Comparison of ENCODE assay signal across 28 mouse cellular contexts in the genomic region with DNA sequence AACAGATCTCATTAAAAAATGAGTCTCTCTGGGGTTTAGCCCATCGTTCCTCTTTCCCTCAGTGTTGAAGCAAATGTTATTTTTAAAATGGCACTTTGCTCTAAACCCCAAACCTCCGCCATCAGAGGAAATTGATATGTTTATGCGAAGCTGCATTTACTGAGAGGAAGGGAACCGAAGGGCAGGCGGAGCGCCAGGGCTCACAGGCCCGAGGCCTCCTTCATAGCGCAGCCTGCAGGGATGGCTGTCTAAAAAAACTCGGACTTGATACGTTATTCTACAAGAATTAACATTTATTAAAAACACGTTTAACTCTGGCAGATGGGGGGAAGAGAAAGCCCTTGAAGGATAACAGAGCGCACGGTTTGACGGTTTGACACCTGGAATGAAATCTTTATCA. TPM values are rescaled to one million over a fixed set of nuclear protein-coding genes. Genes with fewer than 3 reads are reported as not detected.
A peak's percentile ranks its signal among the peaks of the same experiment; 100 is the strongest.
DNase-seq lines count a peak whose midpoint lies in the region; ATAC-seq and TF ChIP-seq lines count a peak whose summit lies in the region.
"Had no signal": no experiment of that assay in that cellular context is flagged by ENCODE, and none has a peak within 500 bp of the region (broad histone marks: within the 10 kb centered on the region; RNA-seq: fewer than 3 reads in every experiment).

No protein-coding gene starts in this region.

- no peaks in the 10 kb centered on the region for H3K27me3 ChIP-seq in liver, adult 2 months (ENCODE audit: control insufficient read depth, insufficient read depth, low read length)
- H3K27me3 ChIP-seq in liver, embryonic 12.5 days (replicated peaks) = no peaks in the 10 kb centered on the region
- H3K27me3 ChIP-seq in MEL (ENCODE audit: control insufficient read depth in 1 of 2, insufficient read depth in 2 of 2, low read length in 2 of 2) = no peaks in the 10 kb centered on the region
- H3K27me3 ChIP-seq in intestine, embryonic 15.5 days (replicated peaks) = no peaks in the 10 kb centered on the region
- no peaks in the 10 kb centered on the region for H3K27me3 ChIP-seq in stomach, postnatal 0 days (ENCODE audit: control insufficient read depth, insufficient read depth, low read length)
- H3K27me3 ChIP-seq: embryonic facial prominence, embryonic 15.5 days; forebrain, embryonic 12.5 days; neural tube, embryonic 15.5 days had no signal

- no peak for TF ChIP-seq EP300 in MEL (IDR thresholded peaks at IDR 0.05; ENCODE audit: low read depth in 1 of 2, low read length in 2 of 2)
- TF ChIP-seq EP300 in stomach, postnatal 0 days (optimal IDR thresholded peaks at IDR 0.05) = no peak

- no peaks in the 10 kb centered on the region for H3K36me3 ChIP-seq in liver, adult 2 months (ENCODE audit: control insufficient read depth, insufficient read depth, low read length)
- no peaks in the 10 kb centered on the region for H3K36me3 ChIP-seq in liver, embryonic 12.5 days
- H3K36me3 ChIP-seq in MEL (ENCODE audit: control insufficient read depth in 1 of 2, insufficient read depth in 2 of 2, low read length in 2 of 2) = peaks cover 0 to 4% of the 10 kb centered on the region in 2 experiments; a peak in 2 of 4 replicates
- H3K36me3 ChIP-seq in intestine, embryonic 15.5 days = no peaks in the 10 kb centered on the region
- H3K36me3 ChIP-seq in stomach, postnatal 0 days (ENCODE audit: control insufficient read depth, insufficient read depth, low read length) = no peaks in the 10 kb centered on the region
- H3K36me3 ChIP-seq: embryonic facial prominence, embryonic 15.5 days; forebrain, embryonic 12.5 days; neural tube, embryonic 15.5 days had no signal

- no peak for TF ChIP-seq RAD21 in MEL (IDR thresholded peaks at IDR 0.05; ENCODE audit: low read depth, low read length)

- H3K4me1 ChIP-seq in liver, adult 2 months (ENCODE audit: control insufficient read depth, insufficient read depth, low read length) = peaks cover 22% of the 10 kb centered on the region
- H3K4me1 ChIP-seq in liver, embryonic 12.5 days = no peaks in the 10 kb centered on the region
- H3K4me1 ChIP-seq in MEL (ENCODE audit: control insufficient read depth in 1 of 2, insufficient read depth in 2 of 2, low read length in 2 of 2) = peaks cover 4 to 8% of the 10 kb centered on the region in 2 experiments
- no peaks in the 10 kb centered on the region for H3K4me1 ChIP-seq in intestine, embryonic 15.5 days (replicated peaks)
- H3K4me1 ChIP-seq in stomach, postnatal 0 days (replicated peaks; ENCODE audit: control insufficient read depth, insufficient read depth) = no peaks in the 10 kb centered on the region
- H3K4me1 ChIP-seq: embryonic facial prominence, embryonic 15.5 days; neural tube, embryonic 15.5 days had no signal

- H3K9ac ChIP-seq in liver, adult 2 months (ENCODE audit: low read depth, low read length) = no peak overlapping the region
- H3K9ac ChIP-seq in liver, embryonic 12.5 days = no peak overlapping the region
- no peak overlapping the region for H3K9ac ChIP-seq in MEL (ENCODE audit: control insufficient read depth, low read depth, low read length, poor library complexity, severe bottlenecking)
- no peak overlapping the region for H3K9ac ChIP-seq in intestine, embryonic 15.5 days
- H3K9ac ChIP-seq in stomach, postnatal 0 days (ENCODE audit: low read length) = no peak overlapping the region
- H3K9ac ChIP-seq: embryonic facial prominence, embryonic 15.5 days; forebrain, embryonic 12.5 days; forebrain, postnatal 0 days; neural tube, embryonic 15.5 days had no signal

- peak overlapping the region; percentile 9; the same call in 1 of the 2 replicates for H3K27ac ChIP-seq in liver, adult 2 months (replicated peaks; ENCODE audit: insufficient read depth, low read depth, low read length)
- no peak overlapping the region for H3K27ac ChIP-seq in liver, embryonic 12.5 days
- H3K27ac ChIP-seq in MEL (ENCODE audit: control insufficient read depth, low read depth, low read length) = no peak overlapping the region
- H3K27ac ChIP-seq in intestine, embryonic 15.5 days = peak overlapping the region; percentile 40; the same call in 1 of the 2 replicates
- H3K27ac ChIP-seq in stomach, postnatal 0 days (replicated peaks) = 0 out of 2 replicates have a peak overlapping the region, but pooled peaks have one; percentile 35
- H3K27ac ChIP-seq: embryonic facial prominence, embryonic 15.5 days; forebrain, embryonic 12.5 days; neural tube, embryonic 15.5 days had no signal

- peaks cover 20% of the 10 kb centered on the region; the same call in 1 of the 2 replicates for H3K79me2 ChIP-seq in liver, adult 2 months (ENCODE audit: control insufficient read depth, insufficient read depth, low read length)
- H3K79me2 ChIP-seq in MEL (ENCODE audit: control insufficient read depth, insufficient read depth, low read length, poor library complexity) = no peaks in the 10 kb centered on the region

- TF ChIP-seq CTCF in liver, adult 2 months (IDR thresholded peaks at IDR 0.05; ENCODE audit: low read depth, low read length) = no peak
- TF ChIP-seq CTCF in MEL (IDR thresholded peaks at IDR 0.05 in 2 of 3, conservative IDR thresholded peaks at IDR 0.05 in 1 of 3; ENCODE audit: control insufficient read depth in 1 of 3, insufficient read depth in 1 of 3, low read depth in 2 of 3, low read length in 3 of 3, poor library complexity in 1 of 3, severe bottlenecking in 1 of 3) = no peak
- TF ChIP-seq CTCF in stomach, postnatal 0 days (IDR thresholded peaks at IDR 0.05; ENCODE audit: low read depth) = no peak

- ATAC-seq in liver, embryonic 12.5 days = no peak
- ATAC-seq in intestine, embryonic 15.5 days = peak; percentile 28; the same call in 1 of the 2 replicates
- ATAC-seq in stomach, postnatal 0 days (ENCODE audit: low FRiP score, low TSS enrichment) = no peak
- ATAC-seq: forebrain, postnatal 0 days; hindbrain, embryonic 16.5 days had no signal

- no peak for TF ChIP-seq POLR2A in liver, adult 2 months (IDR thresholded peaks at IDR 0.05; ENCODE audit: extremely low read depth, insufficient read depth, low read length)
- TF ChIP-seq POLR2A in MEL (IDR thresholded peaks at IDR 0.05; ENCODE audit: control insufficient read depth in 1 of 2, insufficient read depth in 1 of 2, low read depth in 1 of 2, low read length in 2 of 2, poor library complexity in 1 of 2) = no peak

- DNase-seq in liver, adult 2 months (ENCODE audit: extremely low read depth, low read depth, low spot score) = no peak
- DNase-seq in MEL (ENCODE audit: low read depth, low spot score) = no peak
- DNase-seq in stomach, postnatal 0 days (ENCODE audit: low spot score) = no peak
- no peak for DNase-seq in B cell, adult 2 months
- no peak for DNase-seq in thymus, postnatal 36 days
- DNase-seq: adrenal gland, postnatal 10 days; forebrain, postnatal 0 days; gastrocnemius, postnatal 10 days; kidney, adult 11 months; kidney, postnatal 14 days; midbrain, embryonic 14.5 days; retina, postnatal 1 day; right cerebral cortex, postnatal 14 days had no signal

- no peaks in the 10 kb centered on the region; the same call in 1 of the 2 replicates for H3K9me3 ChIP-seq in liver, embryonic 12.5 days (replicated peaks)
- no peaks in the 10 kb centered on the region for H3K9me3 ChIP-seq in MEL (replicated peaks; ENCODE audit: insufficient read depth, low read length)
- H3K9me3 ChIP-seq in intestine, embryonic 15.5 days = no peaks in the 10 kb centered on the region
- no peaks in the 10 kb centered on the region for H3K9me3 ChIP-seq in stomach, postnatal 0 days (ENCODE audit: control insufficient read depth, low read length)
- H3K9me3 ChIP-seq: embryonic facial prominence, embryonic 15.5 days; forebrain, embryonic 12.5 days; neural tube, embryonic 15.5 days had no signal

- no peak overlapping the region for H3K4me3 ChIP-seq in liver, adult 2 months (ENCODE audit: insufficient read depth, low read depth, low read length)
- no peak overlapping the region for H3K4me3 ChIP-seq in liver, embryonic 12.5 days
- no peak overlapping the region for H3K4me3 ChIP-seq in MEL (ENCODE audit: control insufficient read depth in 1 of 2, insufficient read depth in 1 of 2, low read depth in 2 of 2, low read length in 2 of 2)
- H3K4me3 ChIP-seq in intestine, embryonic 15.5 days (replicated peaks) = no peak overlapping the region
- no peak overlapping the region for H3K4me3 ChIP-seq in stomach, postnatal 0 days (ENCODE audit: low read depth, low read length)
- H3K4me3 ChIP-seq: embryonic facial prominence, embryonic 15.5 days; forebrain, embryonic 12.5 days; neural tube, embryonic 15.5 days had no signal

- 85% methylated on average over 14 of the region's 14 CpGs for WGBS in liver, adult 2 months
- 74% methylated on average over 14 of the region's 14 CpGs for WGBS in liver, embryonic 12.5 days (ENCODE audit: insufficient replicate concordance)
- WGBS in intestine, embryonic 15.5 days = 48% methylated on average over 14 of the region's 14 CpGs
- 47% methylated on average over 14 of the region's 14 CpGs for WGBS in stomach, postnatal 0 days

- no peak overlapping the region for H3K4me2 ChIP-seq in liver, embryonic 12.5 days
- no peak overlapping the region for H3K4me2 ChIP-seq in intestine, embryonic 15.5 days (replicated peaks)
- 0 out of 2 replicates have a peak overlapping the region, but pooled peaks have one; percentile 1 for H3K4me2 ChIP-seq in stomach, postnatal 0 days (replicated peaks; ENCODE audit: low read depth)
- H3K4me2 ChIP-seq: embryonic facial prominence, embryonic 15.5 days; forebrain, embryonic 12.5 days; neural tube, embryonic 15.5 days had no signal

RNA-seq across cellular contexts. Expression of a gene that starts 10.7 kb away (rescaled TPM):
- total RNA-seq in liver, adult 2 months (2014; rRNA removed) = 3.8 and 7.2 TPM in 2 replicates
- 2.1 and 4.6 TPM in 2 replicates for polyA plus RNA-seq in liver, adult 2 months (2012; rRNA removed)
- polyA plus RNA-seq in liver, embryonic 12.5 days (2016; fragmentation: Nextera tagmentation; extraction: Ambion mirVana) = 0.18 and 0.19 TPM in 2 replicates
- total RNA-seq in MEL (2012; rRNA removed) = 0.07 TPM in 1 of 2 replicates, not detected in the other
- polyA plus RNA-seq in MEL (2012; ENCODE audit: insufficient read depth in 1 of 2, insufficient read length in 2 of 2, low read depth in 1 of 2, low replicate concordance in 2 of 2, missing spikeins in 1 of 2) = under 1 TPM in 1 of 2 experiments, not detected in 1; 0.01 TPM
- 1.5 and 1.6 TPM in 2 replicates for polyA plus RNA-seq in intestine, embryonic 15.5 days (2015; fragmentation: Nextera tagmentation; extraction: Ambion mirVana)
- polyA plus RNA-seq in stomach, postnatal 0 days (2015; fragmentation: Nextera tagmentation; extraction: Ambion mirVana) = 0.56 and 0.87 TPM in 2 replicates
- total RNA-seq: monocyte, adult 5-6 weeks had no signal

RNA-seq across cellular contexts. Expression of a gene that starts 30.7 kb away (rescaled TPM):
- 28.3 and 33.4 TPM in 2 replicates for total RNA-seq in liver, adult 2 months (2014; rRNA removed)
- 14.8 and 17.5 TPM in 2 replicates for polyA plus RNA-seq in liver, adult 2 months (2012; rRNA removed)
- polyA plus RNA-seq in liver, embryonic 12.5 days (2016; fragmentation: Nextera tagmentation; extraction: Ambion mirVana) = 31.2 and 33.7 TPM in 2 replicates
- total RNA-seq in MEL (2012; rRNA removed) = 42.8 and 44.0 TPM in 2 replicates
- polyA plus RNA-seq in MEL (2012; ENCODE audit: insufficient read depth in 1 of 2, insufficient read length in 2 of 2, low read depth in 1 of 2, low replicate concordance in 2 of 2, missing spikeins in 1 of 2) = 10 to 100 TPM in 1 of 2 experiments, not detected in 1; 34.8 TPM
- polyA plus RNA-seq in intestine, embryonic 15.5 days (2015; fragmentation: Nextera tagmentation; extraction: Ambion mirVana) = 62.6 and 66.0 TPM in 2 replicates
- polyA plus RNA-seq in stomach, postnatal 0 days (2015; fragmentation: Nextera tagmentation; extraction: Ambion mirVana) = 81.3 and 84.7 TPM in 2 replicates

RNA-seq across cellular contexts. Expression of a gene that starts 30.8 kb away (rescaled TPM):
- total RNA-seq in liver, adult 2 months (2014; rRNA removed) = 17.4 and 22.1 TPM in 2 replicates
- 8.0 and 10.1 TPM in 2 replicates for polyA plus RNA-seq in liver, adult 2 months (2012; rRNA removed)
- polyA plus RNA-seq in liver, embryonic 12.5 days (2016; fragmentation: Nextera tagmentation; extraction: Ambion mirVana) = 124 and 125 TPM in 2 replicates
- 227 and 231 TPM in 2 replicates for total RNA-seq in MEL (2012; rRNA removed)
- polyA plus RNA-seq in MEL (2012; ENCODE audit: insufficient read depth in 1 of 2, insufficient read length in 2 of 2, low read depth in 1 of 2, low replicate concordance in 2 of 2, missing spikeins in 1 of 2) = 100 to 1,000 TPM in 1 of 2 experiments, not detected in 1; 361 TPM
- polyA plus RNA-seq in intestine, embryonic 15.5 days (2015; fragmentation: Nextera tagmentation; extraction: Ambion mirVana) = 100 and 110 TPM in 2 replicates
- 37.1 and 41.3 TPM in 2 replicates for polyA plus RNA-seq in stomach, postnatal 0 days (2015; fragmentation: Nextera tagmentation; extraction: Ambion mirVana)

RNA-seq across cellular contexts. Expression of a gene that starts 41.6 kb away (rescaled TPM):
- total RNA-seq in liver, adult 2 months (2014; rRNA removed) = 10.6 and 11.4 TPM in 2 replicates
- polyA plus RNA-seq in liver, adult 2 months (2012; rRNA removed) = 10.8 and 13.1 TPM in 2 replicates
- 38.7 and 39.3 TPM in 2 replicates for polyA plus RNA-seq in liver, embryonic 12.5 days (2016; fragmentation: Nextera tagmentation; extraction: Ambion mirVana)
- total RNA-seq in MEL (2012; rRNA removed) = 43.0 and 51.5 TPM in 2 replicates
- polyA plus RNA-seq in MEL (2012; ENCODE audit: insufficient read depth in 1 of 2, insufficient read length in 2 of 2, low read depth in 1 of 2, low replicate concordance in 2 of 2, missing spikeins in 1 of 2) = 10 to 100 TPM in 1 of 2 experiments, not detected in 1; 76.0 TPM
- 30.0 and 33.9 TPM in 2 replicates for polyA plus RNA-seq in intestine, embryonic 15.5 days (2015; fragmentation: Nextera tagmentation; extraction: Ambion mirVana)
- polyA plus RNA-seq in stomach, postnatal 0 days (2015; fragmentation: Nextera tagmentation; extraction: Ambion mirVana) = 24.7 and 27.6 TPM in 2 replicates

RNA-seq across cellular contexts. Expression of a gene that starts 51.9 kb away (rescaled TPM):
- total RNA-seq in liver, adult 2 months (2014; rRNA removed) = not detected in 2 replicates
- polyA plus RNA-seq in liver, adult 2 months (2012; rRNA removed) = not detected in 2 replicates
- polyA plus RNA-seq in liver, embryonic 12.5 days (2016; fragmentation: Nextera tagmentation; extraction: Ambion mirVana) = not detected in 2 replicates
- total RNA-seq in MEL (2012; rRNA removed) = not detected in 2 replicates
- under 1 TPM in 1 of 2 experiments, not detected in 1; 0.45 TPM for polyA plus RNA-seq in MEL (2012; ENCODE audit: insufficient read depth in 1 of 2, insufficient read length in 2 of 2, low read depth in 1 of 2, low replicate concordance in 2 of 2, missing spikeins in 1 of 2)
- polyA plus RNA-seq in intestine, embryonic 15.5 days (2015; fragmentation: Nextera tagmentation; extraction: Ambion mirVana) = 0.28 TPM in 1 of 2 replicates, not detected in the other
- polyA plus RNA-seq in stomach, postnatal 0 days (2015; fragmentation: Nextera tagmentation; extraction: Ambion mirVana) = 0.48 TPM in 1 of 2 replicates, not detected in the other
- total RNA-seq: adrenal gland, postnatal 10 days; forebrain, postnatal 0 days; gastrocnemius, postnatal 10 days; heart, postnatal 25 days; layer of hippocampus, postnatal 10 days; left cerebral cortex, adult 18-20 months; left cerebral cortex, postnatal 14 days; monocyte, adult 5-6 weeks had no signal
- polyA plus RNA-seq: embryonic facial prominence, embryonic 15.5 days; gonadal fat pad, adult 2 months; hindbrain, embryonic 11.5 days; liver, embryonic 16.5 days; small intestine, adult 2 months had no signal

Comparison
In these comparisons a context has a peak if more than half of its experiments do, and no peak if none do; other contexts are left out.
1. H3K27ac ChIP-seq: peak in liver, adult 2 months (single experiment), intestine, embryonic 15.5 days (single experiment) and stomach, postnatal 0 days (single experiment); none in liver, embryonic 12.5 days (single experiment) and MEL (single experiment).